Mouse (Mus musculus) left cerebral cortex, adult 8-10 months (tissue): ENCODE data around the gene Gm266. TPM values are rescaled to one million over a fixed set of nuclear protein-coding genes. Genes with fewer than 3 reads are reported as not detected.
A peak's percentile ranks its signal among the peaks of the same experiment; 100 is the strongest.

Experiments used
- DNase-seq, 2 experiments: peaks; one replicate each; pipeline ENCODE4 v3.0.0; 2022; ENCODE audit warnings: low spot score in 2 of 2
- total RNA-seq, 4 experiments: library from RNA; stranded (reverse); gene quantifications; 2 replicates each; pipeline ENCODE4 v1.2.4; 2022

Gene Gm266
- total RNA-seq, 4 experiments from 2014 or later: 3.0 to 5.1 (median 3.8) TPM

DNA sequence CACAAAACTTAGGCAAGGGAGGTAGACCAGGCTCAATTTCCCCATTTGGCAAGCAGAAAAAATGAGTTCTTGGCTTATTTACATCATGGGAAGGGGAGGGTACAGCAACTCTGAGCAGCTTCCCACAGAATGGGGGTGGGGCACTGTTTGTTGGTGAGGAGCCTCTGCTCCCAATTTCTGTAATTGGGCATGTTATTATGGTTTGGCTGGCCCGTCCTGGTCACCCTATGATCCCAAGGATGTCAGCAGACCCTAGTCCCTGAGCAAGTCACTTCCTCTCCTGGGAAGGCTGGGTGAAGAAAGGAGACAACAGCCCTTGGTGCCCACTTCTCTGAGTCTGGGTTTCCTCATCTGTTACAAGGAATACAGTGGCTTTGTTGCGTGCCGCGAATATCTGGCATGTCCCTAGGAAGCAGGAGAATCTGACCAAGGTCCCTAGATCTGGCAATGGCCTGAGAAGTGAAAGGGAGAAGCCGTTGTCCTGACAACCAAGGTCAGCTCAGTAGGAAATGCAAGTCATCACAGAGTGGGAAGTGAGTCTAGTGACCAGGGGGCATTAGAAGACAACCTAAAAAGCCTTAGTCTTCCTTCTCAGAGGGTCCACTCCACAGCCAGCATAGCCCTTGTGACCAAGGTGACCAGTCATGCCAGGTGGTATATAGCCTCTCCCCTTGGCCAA lies 48.3 kb downstream of the Gm266 start:
- no peak for DNase-seq

DNA sequence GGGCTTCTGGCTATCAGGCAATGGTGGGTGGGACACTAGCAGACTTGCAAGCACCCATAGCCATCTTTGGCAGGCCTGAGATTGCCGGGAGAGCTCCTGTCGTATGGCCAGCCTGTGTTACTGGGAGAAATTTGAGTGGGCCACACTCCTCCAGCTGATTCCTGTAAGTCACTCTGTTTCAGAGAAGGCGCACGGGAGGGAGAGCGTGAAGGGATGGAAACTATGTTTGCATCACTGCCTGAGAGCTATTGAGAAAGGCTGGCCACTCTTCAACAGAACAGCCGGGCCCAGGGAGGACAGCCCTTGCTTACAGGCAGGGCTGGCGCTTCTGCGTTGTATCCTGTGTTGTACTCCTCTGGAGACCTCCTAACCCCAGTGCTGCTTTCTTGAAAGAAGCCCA lies 49.0 kb downstream of the Gm266 start:
- DNase-seq: peak in 1 of 2 experiments; percentile 60

DNA sequence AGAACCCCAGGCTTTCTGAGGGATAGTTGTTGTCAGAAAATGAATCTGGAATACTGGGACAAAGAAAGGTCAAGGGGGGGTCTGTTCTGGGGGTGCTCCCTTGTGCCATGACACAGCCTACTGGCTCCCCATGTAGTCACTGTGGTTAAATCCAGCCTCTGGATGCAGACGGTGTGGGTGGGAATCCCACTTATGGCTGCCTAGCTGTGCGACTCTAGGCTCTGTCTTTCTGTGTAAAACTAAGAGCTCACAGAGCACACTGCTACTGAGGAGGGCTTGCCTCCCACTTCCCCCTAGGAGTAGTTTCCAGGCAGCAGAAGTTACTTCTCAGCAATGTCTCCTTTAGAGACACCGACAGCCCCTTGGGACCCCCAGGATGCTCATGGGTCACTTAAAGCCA lies 49.5 kb downstream of the Gm266 start:
- no peak for DNase-seq

DNA sequence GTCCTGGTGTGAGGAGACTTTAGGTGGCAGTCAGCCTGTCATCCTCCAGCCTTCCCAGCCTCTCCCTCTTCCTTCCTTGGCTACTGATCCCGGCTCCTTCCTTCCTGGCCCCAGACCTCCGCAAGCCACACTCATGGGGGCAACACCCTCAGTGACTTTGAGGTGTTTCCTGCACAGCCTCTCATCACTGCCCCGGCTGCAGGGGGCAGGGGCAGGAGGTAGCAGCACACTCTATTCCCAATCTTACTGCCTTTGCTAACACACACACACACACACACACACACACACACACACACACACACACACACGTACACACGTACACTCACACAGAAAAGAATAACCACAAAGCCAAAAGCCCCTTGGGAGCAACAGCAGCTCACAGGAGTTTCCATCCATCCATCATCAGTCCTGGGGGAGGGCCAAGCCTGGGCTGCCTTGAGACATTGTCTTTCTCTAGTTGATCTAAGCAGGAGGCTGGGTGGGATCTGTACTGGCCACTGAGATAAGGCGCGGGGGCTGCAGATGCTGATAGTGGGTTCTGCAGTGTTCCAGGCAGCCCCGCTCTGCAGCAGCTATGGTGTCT lies 50.8 kb downstream of the Gm266 start:
- no peak for DNase-seq

Other genes with a start within 250 kb of the Gm266 start
- gene Amn, start 214.7 kb downstream of the Gm266 start, total RNA-seq: 10 to 100 TPM; 10.1 to 15.5 (median 11.6) TPM
- gene Cdc42bpb, start 108.1 kb downstream of the Gm266 start, total RNA-seq: 100 to 1,000 TPM; 123 to 157 (median 142) TPM
- gene Lbhd2, start 79.0 kb downstream of the Gm266 start, total RNA-seq: 1 to 10 TPM; 2.4 to 4.8 (median 3.5) TPM
- gene Exoc3l4, start 68.8 kb downstream of the Gm266 start, total RNA-seq: 1 to 10 TPM; 1.7 to 2.5 (median 2.0) TPM
- 1 to 10 TPM in 1 of 4 experiments, under 1 TPM in 3; 0.44 to 1.3 (median 0.68) TPM for gene Tnfaip2, start 43.4 kb downstream of the Gm266 start, total RNA-seq
- 100 to 1,000 TPM; 244 to 339 (median 284) TPM for gene Eif5, start 52.2 kb upstream of the Gm266 start, total RNA-seq
- gene Mark3, start 88.7 kb upstream of the Gm266 start, total RNA-seq: 10 to 100 TPM; 84.7 to 97.3 (median 85.8) TPM
- gene Ckb, start 186.5 kb upstream of the Gm266 start, total RNA-seq: 1,000 to 10,000 TPM; 1,860 to 1,987 (median 1,908) TPM
- gene Trmt61a, start 192.3 kb upstream of the Gm266 start, total RNA-seq: 10 to 100 TPM; 18.6 to 22.6 (median 20.8) TPM
- 10 to 100 TPM; 59.0 to 65.9 (median 59.6) TPM for gene Bag5, start 227.4 kb upstream of the Gm266 start, total RNA-seq
- 10 to 100 TPM; 38.6 to 41.1 (median 39.6) TPM for gene Apopt1, start 227.4 kb upstream of the Gm266 start, total RNA-seq